Mouse (Mus musculus) right cerebral cortex, adult 18-20 months (tissue): Measurements from ENCODE around the gene Gstm1.
"Not testable (repeated sequence)": the region's sequence is repeated elsewhere in the genome, so short reads cannot be mapped to it uniquely, and the experiment has no call there.

Experiments
- DNase-seq: peaks from one replicate; pipeline ENCODE4 v3.0.0; 2022; ENCODE audit warnings: mixed read lengths

Gstm1 gene

DNA sequence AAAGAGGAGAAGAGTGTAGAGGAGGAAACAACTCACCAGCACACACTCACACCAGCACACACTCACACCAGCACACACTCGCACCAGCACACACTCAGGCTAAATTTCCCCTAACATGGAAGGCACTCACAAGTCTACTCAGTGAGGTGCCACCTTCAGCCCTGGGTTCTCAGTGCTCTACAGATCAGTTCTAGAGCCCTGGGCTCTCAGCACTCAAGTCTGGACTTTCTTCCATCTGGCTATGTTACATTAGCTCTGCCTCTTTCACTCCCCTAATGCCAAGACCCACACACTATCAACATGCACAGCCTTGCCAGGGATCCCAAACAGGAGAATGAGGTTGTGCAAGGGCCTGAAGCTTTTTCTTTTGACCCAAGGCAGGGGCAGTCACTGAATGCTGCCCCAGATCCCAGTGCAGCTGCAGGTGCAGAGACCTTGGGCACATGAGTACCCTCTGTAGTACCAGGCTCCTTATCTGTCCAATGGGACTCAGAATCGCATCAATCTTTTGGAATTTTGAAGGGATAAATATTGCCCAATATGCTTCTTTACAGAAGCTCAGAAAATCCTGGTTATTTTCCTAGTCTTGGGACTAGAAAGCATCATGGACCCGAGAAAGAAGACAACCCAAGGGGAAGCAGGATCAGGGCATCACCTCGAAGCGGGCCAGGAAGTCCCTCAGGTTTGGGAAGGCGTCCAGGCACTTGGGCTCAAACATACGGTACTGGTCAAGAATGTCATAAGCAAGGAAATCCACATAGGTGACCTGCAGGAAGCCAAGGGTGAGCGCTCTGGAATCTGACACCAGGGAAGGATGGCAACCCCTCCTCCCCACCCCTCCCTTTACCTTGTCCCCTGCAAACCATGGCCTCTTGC, 3.4 kb downstream of the Gstm1 start:
- no peak for DNase-seq

DNA sequence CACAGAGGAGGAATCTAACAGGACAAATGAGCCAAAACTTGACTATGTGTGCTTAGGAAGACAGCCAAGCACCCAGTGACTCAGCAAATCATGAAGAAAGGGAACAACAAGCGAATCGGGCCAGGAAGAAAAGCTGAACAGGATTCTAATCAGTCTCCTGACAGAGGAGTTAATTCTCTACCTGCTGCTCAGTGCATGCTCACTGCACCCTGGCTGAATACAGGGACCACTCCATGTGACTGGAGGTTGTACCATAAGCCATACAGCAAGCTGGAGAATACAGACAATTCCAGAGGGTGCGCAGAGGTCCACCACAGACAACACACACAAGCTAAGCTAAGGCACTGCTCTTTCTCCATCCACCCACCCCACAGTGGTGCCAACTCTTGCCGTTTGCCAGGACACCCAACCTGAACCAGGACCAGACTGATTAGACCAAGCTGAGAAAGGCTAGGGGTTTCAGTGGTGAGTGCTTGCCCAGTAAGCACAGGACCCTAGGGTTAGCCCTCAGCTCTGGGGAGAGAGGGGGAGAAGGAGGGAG, 4.4 kb downstream of the Gstm1 start:
- peak; percentile 82 for DNase-seq

DNA sequence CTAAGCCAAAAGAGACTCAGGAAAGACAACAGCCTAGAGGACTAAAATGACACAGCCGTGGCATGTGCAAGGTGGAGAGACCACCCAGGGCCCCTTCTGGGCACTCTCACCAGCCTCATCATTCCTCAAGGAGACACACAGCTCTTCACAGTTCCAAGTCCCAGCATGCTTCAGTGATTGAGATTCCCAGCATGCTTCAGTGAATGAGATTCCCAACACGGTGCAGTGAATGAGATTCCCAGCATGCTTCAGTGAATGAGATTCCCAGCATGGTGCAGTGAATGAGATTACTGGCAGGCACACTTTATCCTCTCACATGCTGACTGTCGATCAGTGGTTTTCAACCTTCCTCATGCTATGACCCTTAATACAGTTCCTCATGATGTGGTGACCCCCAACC, 6.2 kb downstream of the Gstm1 start:
- no peak for DNase-seq

DNA sequence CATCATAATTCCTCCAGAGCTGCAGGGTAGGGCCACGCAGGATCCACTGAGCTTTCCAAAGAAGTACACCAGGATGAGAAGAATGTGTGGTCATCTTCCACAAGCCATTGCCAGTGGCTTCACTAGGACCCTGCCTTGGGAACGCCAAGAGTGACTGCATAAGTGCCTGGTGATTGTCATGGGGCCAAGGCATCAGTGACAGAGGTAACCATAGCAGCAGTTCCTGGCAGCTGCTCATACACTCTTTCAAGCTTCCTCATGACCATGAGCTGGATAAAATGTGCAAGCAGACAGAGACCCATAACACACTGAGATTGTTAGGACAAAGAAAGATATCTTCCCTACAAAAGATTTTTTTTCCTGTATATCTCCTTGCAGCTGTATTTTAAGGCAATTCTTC, 7.5 kb downstream of the Gstm1 start:
- no peak for DNase-seq

DNA sequence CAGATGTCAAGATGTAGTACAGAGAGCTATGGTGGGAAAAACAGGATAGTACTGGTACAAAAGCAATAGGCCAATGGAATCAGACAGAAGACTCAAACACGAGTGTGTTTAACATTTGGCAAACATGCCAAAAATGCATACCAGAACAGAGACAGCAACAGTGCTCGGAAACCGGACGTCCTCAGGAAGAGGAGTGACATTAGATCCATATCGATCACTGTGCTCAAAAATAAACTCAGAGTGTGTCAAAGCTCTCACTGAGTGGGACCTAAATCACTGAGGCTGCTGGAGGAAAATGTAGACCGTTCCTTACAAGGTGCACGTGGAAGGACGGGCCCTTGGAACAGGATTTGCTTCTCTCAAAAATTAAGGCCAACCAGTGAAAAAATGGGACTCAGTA, 15.8 kb downstream of the Gstm1 start:
- DNase-seq = no peak

DNA sequence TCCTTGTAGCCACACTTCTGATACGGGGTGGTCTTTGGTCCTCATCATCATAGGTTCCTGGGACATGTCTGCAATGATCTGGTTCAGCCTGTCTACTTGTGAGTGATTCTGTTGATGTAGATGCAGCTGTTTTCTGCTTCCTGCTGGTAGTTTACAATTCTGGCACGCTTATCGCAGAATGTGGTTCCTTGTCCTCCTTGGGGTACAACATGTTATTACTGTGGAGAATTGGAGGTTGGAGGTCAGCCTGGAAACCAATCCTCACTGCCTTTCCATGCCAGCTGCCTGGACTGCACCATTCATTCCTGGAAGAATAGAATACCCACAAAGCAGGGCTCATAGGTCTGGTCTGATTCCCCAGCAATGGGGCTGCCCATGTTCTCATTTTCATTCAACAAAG, 18.3 kb downstream of the Gstm1 start:
- DNase-seq = no peak

DNA sequence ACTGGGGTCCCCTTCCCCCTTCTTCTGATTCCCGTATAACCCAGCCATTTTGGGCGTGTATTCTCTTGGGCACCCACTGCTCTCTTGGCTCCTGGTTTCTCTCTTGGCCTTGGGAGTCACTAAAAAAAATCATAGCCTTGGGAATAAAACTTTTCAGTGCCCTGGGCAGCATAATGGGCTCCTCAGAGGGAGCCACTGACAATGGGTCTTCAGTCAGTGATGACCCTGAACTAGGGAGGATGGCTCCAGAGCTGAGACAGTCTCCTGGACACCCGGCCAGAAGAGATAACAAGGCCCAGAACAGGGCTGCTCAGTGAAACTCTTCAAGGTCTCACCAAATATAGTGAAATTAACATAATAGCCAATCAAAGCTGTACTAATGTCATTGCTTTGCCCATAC, 19.2 kb downstream of the Gstm1 start:
- no peak for DNase-seq

DNA sequence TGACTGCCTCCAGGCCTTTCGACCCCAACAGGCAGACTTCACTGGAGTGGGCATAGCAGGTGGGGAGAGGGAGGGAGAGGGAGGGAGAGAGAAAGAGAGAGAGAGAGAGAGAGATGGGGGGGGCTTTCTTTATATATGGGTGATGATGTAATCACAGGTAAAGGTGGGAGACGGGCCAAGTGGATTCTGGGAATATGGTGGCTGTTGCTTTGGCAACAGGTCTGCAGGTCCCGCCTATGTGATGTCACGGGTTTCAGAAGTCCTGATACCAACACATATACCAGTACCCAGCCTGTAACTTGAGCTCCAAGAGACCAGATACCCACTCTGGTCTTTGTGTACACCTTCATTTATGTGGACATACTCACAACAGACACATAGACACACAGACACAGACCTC, 21.2 kb downstream of the Gstm1 start:
- no peak for DNase-seq

DNA sequence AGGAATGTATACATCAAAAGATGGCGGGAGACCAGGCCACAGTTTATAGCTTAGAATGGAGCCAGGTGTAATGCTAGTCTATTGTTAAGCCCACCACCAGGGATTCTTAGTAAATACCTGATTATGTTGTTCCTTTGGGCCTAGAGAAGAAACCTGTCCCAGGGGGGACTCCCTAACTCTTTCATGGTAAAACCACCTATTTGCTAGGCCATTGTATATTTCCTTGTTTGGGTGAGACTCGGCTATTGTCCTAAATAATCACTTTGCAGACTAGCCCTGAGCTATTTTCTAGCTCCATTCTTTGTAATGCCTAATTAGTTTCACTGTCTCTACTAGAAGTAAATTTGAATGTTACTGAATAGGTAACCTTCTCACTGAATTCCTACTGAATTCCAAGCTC, 21.8 kb downstream of the Gstm1 start:
- not testable (repeated sequence) for DNase-seq

DNA sequence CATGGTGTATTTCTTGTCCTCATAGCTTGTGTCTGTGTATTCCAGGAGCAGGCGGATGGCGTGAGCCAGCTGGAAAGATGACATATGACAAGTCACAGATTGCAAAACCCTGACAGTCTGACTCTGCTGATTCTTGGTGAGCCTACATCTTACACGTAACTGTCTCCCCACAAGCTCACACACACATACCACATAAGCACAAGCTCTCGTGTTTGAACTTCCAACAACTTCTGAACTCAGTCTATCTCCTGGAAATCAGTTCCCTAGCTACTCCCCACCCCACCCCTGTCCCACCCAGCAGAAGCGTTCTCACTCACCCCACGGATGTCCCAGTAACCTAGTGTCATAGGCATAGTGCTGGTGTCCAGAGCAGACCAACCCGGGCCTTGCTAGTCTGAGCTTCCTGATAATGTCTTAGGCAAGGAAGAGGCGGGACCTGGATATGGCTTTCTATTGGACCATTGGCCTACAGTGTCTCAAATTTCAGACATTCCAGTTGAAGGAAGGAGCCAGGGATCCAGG, 31.7 kb downstream of the Gstm1 start, which contains the start of gene Gstm2:
TSS of gene Gstm2 (minus strand) at position 413 of the 522 bp plus-strand sequence.
- no peak for DNase-seq

DNA sequence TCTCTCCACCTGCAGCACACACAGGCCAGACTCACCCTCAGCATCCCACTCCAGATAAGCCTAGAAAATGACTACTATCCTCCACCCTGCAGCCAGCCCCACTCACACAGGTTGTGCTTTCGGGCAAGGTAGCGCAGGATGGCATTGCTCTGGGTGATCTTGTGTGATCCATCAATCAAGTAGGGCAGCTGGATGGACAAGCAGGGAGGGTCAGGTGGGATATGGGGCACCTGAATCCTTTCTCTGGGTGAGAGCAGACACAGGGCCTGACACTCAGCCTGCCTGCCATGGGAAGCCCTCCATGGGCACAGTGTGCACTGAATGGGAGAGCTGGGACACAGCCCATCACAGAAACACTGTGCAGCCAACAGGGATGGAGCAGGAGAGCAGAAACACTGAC, 32.6 kb downstream of the Gstm1 start:
- not testable (repeated sequence) for DNase-seq

DNA sequence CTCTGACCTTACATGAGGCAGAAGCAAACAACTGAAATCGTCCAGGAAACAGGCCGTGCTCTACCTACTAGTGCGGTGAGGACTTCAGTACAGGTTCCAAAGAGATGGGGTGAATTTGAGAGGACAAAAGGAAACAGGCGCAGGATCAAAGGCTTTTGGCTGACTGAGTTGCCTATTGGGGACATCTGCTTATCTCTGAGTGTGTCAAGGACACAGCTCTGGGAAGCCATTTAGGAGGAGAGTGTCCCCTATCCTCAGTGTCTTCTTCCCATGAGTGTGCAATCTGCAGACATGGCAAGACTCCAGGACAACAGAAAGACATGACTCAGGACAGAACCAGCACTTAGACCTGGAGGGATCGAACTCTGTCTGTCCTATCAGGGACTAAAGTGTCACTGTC, 33.3 kb downstream of the Gstm1 start:
- no peak for DNase-seq

DNA sequence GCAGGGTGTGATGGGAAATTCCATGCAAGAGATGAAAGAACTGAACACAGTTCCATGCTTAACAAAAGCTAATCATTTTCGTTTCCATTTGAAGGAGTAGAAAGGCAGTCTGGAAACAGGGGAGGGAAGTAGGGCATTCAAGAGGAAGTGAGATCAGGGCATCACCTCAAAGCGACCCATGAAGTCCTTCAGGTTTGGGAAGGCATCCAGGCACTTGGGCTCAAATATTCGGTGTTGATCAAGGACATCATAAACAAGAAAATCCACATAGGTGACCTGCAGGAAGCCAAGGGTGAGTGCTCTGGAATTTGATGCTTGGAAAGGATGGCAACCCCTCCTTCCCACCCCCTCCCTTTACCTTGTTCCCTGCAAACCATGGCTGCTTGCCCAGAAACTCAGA, 34.0 kb downstream of the Gstm1 start:
- DNase-seq = no peak

DNA sequence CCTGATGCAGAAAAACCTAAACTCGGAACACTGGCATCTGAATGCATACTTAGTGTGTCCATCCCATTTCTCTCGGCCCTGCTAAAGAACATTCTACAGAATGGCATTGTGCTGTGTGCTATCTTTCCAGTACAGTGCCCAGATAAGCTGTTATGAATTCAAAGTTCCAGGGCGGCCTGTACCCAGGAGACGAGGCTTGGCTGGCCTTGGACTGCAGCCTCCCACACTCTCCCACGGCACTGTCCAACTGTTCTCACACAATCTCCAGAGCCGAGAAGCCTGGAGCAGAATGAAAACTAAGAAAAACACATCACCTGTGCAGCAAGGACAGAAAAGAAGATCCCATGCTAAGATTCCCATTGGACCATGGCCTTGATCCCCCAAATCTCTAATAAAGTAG, 35.0 kb downstream of the Gstm1 start:
- DNase-seq = no peak

DNA sequence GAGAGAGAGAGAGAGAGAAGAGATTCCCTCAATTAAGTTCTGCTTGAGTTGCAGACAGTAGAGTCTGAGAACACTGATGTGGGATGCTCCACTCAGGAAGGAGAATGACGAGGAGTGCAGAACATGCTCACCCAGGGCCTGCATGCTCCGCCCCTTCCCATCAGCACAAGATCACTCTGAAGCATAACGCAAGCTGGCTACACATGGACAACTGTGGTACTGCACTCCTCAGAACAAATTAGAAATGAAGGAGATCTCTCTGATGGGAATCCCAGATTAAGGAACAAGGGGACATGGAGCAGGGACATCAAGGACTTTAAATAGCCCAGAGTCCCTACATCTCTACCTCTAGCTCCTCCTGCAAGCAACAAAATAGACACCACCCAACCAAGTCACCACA, 36.5 kb downstream of the Gstm1 start:
- DNase-seq = no peak

DNA sequence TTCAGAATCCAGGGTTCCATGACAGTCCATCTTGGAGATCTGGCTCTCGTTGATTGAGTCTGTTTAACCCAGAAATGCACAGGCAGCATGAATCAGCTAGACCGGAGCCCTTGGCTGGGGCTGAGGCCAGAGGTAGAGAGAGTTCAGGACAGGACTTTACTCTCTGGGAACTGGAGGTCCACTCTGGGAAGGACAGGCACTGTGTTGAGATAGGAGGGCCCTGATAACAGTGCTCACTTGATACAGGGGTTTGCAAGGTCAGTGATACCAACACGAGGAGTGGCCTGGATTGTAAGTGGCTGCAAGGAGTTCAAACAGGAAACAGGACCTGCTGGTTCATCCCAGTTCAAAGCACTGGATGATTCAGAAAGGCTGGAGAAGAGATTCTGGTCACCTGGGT, 40.1 kb downstream of the Gstm1 start:
- DNase-seq = no peak

DNA sequence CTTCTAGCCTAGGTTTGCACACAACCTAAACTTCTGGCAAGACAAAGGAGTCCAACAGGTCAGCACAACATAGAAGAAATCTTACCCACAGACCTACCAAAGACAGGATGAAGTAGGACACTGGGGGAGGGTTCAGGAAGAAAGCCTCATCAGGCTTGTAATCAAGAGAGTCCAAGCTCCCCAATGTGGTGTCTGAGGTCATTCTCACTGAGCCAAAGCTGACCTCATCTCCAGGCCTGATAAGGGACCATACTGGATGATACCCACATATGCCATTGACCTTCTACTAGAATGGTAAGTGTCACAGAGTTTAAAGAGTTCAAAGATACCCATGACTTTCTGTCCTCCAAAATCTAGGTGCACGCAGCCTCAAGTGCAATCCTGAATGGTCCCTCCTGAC, 43.5 kb downstream of the Gstm1 start:
- no peak for DNase-seq

DNA sequence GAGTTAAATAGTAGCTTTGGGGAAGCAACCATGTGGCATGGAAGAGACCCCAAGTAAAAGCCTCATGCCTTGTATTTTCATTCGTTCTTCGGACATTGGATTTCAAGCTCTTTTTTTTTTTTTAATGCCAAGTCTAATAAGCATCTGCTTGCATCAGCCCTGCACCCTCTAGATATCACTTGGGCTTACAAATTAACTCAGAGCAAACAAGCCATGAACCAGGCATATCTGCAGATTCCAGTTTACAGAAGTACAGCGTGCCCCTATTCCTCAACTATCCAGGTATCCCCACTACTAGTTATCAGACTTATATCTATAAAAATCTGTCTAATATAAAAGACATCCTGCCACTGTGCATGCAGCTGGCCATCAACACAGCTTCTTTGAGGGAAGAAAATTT, 45.7 kb downstream of the Gstm1 start:
- no peak for DNase-seq

DNA sequence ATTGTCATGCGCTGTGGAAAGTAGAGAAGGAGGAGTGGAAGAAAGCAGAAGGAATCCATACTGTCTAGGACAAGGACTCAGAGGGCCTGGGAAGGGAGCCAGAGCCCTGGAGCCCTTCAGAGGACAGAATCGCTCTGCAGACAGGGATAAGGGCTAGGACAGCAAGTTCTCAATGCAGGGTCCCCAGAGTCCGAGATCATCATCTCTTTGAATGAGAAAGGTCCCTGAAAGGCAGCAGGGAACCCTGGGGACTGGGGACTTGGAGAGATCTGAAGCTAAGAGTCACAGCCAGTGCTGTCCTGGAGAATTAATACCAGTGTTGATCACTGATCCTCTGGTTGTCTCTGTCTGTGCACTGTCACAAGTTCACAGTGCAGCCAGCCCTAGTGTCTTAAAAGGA, 46.7 kb downstream of the Gstm1 start:
- not testable (repeated sequence) for DNase-seq

DNA sequence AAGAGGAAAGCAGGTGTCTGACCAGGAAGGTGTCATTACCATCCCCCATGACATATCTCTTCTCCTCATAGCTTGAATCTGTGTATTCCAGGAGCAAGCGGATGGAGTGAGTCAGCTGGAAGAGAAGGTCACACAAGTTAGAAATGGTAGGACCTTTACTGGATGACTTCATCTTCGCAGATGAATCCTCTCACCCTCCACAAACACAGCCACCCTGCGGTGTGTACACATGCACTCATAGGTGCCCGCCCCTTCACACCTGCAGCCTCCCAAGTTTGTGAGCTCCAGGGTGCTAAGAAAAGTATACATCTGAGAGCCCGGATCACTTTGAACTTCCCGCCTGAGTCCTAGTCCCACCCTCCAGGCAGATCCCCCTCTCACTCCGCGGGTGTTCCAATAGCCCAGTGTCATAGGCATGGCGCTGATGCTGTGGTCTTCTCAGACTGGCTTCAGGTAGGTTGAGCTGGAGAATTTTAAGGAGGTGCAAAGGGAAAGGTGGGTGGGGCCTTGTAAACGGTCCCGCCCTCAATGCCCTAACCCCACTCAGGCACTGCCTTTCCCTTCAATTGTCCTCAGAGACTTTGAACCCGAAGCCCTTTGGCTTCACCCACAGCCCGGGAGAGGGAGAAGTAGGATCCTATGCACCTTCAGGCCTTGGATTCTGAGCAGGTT, 48.9 kb downstream of the Gstm1 start, which contains the start of gene Gstm3:
TSS of gene Gstm3 (minus strand) at position 560 of the 672 bp plus-strand sequence.
- no peak for DNase-seq

DNA sequence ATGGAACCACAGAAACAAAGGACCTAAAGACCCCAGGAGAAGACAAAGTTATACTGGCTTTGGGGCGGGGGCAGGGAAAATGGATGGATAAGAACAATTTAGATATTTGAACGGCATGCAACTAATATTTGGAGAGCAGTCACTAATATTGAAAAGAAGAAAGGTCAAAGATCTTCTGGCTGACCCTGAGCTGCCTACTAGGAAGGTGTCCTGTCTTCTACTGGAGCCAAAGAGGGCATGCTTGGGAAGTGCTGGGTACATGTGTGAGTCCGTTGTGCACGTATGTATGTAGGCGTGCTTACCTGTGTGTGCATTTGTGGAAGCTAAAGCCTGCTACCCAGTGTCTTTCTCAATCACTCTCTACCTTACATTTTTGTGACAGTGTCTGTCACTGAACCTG, 51.1 kb downstream of the Gstm1 start:
- DNase-seq = no peak

DNA sequence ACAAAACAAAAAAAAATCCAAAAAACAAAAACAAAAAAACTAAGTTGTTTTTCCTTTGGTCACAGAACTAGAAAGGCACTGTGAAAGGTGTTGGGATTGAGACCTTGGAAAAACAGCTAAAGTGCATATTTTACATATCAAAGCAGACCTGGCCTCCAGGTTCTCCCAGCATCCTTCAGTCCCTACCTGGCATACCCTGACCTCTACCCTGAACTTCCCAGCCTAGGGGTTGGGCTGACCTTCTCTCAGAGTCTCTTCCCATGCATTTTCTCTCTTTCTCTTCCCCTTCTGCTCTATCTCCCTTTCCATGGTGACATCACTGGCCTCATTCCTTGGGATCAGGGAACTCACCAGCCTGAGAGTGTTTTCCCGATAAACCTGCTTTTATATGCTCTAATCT, 52.2 kb downstream of the Gstm1 start:
- DNase-seq = no peak

DNA sequence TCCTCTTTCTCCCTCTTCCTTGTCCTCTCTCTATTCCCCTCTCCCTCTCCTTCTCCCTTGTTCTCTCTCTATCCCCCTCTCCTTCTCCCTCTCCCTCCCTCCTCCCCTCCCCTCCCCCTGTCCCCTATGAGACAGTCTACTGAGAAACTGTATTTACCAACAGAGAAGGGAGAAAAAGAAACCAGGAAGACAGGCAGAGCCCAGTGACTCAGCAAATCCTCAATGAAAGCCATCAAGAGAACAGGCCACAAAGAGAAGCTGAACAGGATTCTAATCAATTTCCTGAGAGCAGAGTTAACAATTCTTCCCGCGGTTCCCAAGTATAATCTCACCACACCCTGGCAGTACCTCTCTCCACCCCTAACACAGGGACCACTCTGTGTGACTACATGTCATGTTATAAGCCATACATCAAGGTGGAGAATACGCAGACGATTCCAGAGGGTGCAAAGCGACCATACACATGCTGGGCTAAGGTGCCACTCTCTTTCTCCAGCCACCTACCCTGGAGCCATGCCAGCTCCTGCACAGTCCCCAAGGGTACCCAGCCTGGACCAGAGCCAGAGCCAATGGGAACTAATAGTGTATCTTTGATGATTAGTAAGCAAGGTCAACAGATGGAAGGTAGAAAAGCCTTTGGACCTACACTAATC, 53.0 kb downstream of the Gstm1 start:
- no peak for DNase-seq
